Mouse (Mus musculus): Measurements from ENCODE around the gene Zbtb11.

GRCm38 (mm10) chr16:55950946-55951678 lies 22.6 kb upstream of the Zbtb11 start:
- TF ChIP-seq CTCF (IDR thresholded peaks at IDR 0.05) (peak; percentile 90), EP300 (IDR thresholded peaks at IDR 0.05) (no peak)
